Mouse (Mus musculus) kidney, embryonic 15.5 days (tissue): ENCODE data around the gene Ccdc182. TPM values are rescaled to one million over a fixed set of nuclear protein-coding genes. Genes with fewer than 3 reads are reported as not detected.

Experiments used
- ATAC-seq: fragments of 200-750 bp; cut with Nextera tagmentation; replicated peaks from 2 replicates; pipeline ENCODE4 v1.8.0; 2017; ENCODE audit warnings: moderate TSS enrichment; ENCODE audit not compliant: low FRiP score
- H3K27ac ChIP-seq: fragments of 300-500 bp; sonication (generic); 2 replicates; pipeline ENCODE4 v1.5.1; 2015; ENCODE audit warnings: mild to moderate bottlenecking, inconsistent platforms
- H3K27me3 ChIP-seq: fragments of 300-500 bp; sonication (generic); 2 replicates; pipeline ENCODE4 v1.6.1; 2015; ENCODE audit warnings: inconsistent platforms
- H3K36me3 ChIP-seq: fragments of 300-500 bp; sonication (generic); 2 replicates; pipeline ENCODE4 v1.6.1; 2015; ENCODE audit warnings: inconsistent platforms
- H3K4me1 ChIP-seq: fragments of 300-500 bp; sonication (generic); 2 replicates; pipeline ENCODE4 v1.6.1; 2015; ENCODE audit warnings: inconsistent platforms
- H3K4me2 ChIP-seq: fragments of 300-500 bp; sonication (generic); 2 replicates; pipeline ENCODE4 v1.6.1; 2015; ENCODE audit warnings: moderate library complexity, mild to moderate bottlenecking, inconsistent platforms
- H3K4me3 ChIP-seq: fragments of 300-500 bp; sonication (generic); replicated peaks from 2 replicates; pipeline ENCODE4 v1.5.1; 2015; ENCODE audit warnings: mild to moderate bottlenecking, inconsistent platforms
- H3K9ac ChIP-seq: fragments of 300-500 bp; sonication (generic); 2 replicates; pipeline ENCODE4 v1.6.1; 2015; ENCODE audit warnings: mild to moderate bottlenecking, inconsistent platforms
- H3K9me3 ChIP-seq: fragments of 300-500 bp; sonication (generic); replicated peaks from 2 replicates; pipeline ENCODE4 v1.6.1; 2016; ENCODE audit warnings: inconsistent platforms
- WGBS: fragments of 180-500 bp; shearing (Covaris S2); methylation state at CpG from one replicate; pipeline ENCODE4 v1.1.7; 2015; ENCODE audit warnings: mixed read lengths; 5-methylcytosine and 5-hydroxymethylcytosine counted together
- polyA plus RNA-seq: library from polyadenylated mRNA; unstranded; fragments of >200 nt; fragmentation: Nextera tagmentation; extraction: Ambion mirVana; gene quantifications from 2 replicates; pipeline ENCODE4 v1.2.1, GENCODE M21; 2015

Ccdc182 gene
- polyA plus RNA-seq, 1 experiment from 2014 or later = 3.1 TPM

DNA sequence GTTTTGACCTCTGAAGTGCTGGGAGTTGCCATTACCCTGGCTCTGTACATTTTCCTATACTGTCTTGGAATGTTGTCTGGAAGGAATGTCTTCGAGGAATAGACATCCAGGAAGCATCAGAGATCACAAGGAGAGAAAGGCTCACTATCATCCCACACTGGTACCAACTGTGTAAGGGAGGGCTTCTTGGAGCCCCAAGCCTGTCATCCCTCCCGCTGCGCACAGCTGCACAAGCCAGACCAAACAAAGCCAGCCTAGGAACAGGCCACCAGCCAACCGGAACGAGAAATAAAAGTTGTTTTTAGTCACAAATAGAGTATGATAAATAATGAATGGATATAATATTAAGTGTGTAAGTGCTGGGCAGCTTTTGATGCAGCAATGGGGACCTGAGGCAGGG is 29.0 kb upstream of the Ccdc182 start:
- Histone ChIP-seq H3K4me2 (no peak overlapping the region), H3K36me3 (no peaks in the 10 kb centered on the region), H3K9me3 (no peaks in the 10 kb centered on the region; the same call in 1 of the 2 replicates), H3K4me3 (no peak overlapping the region), H3K4me1 (peaks cover 23% of the 10 kb centered on the region), H3K27ac (peak overlapping the region; percentile 46; the same call in 1 of the 2 replicates), H3K27me3 (0 out of 2 replicates have a peak, but pooled peaks cover 6% of the 10 kb centered on the region), H3K9ac (no peak overlapping the region)
- ATAC-seq = peak; percentile 66; the same call in 1 of the 2 replicates
- 54% methylated on average over 5 of the region's 5 CpGs for WGBS

DNA sequence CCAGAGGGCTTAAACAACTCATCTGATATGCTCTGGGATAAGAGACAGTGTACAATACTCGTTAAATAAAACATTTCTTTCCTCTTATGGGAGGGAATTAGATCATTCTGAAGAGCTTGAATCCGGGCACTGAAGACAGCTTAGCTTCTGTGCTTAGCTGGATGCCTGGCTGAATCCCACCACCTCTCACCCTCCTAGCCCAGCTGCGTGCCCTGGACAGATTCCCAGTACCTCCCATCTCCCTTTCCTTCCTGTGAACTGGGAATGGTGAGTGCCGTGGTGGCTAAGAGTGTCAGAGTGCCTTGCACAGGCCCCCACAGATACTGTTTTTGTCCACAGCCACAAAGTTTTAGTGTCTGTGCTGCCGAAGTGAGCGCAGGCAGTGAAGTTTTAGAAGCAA is 27.5 kb upstream of the Ccdc182 start:
- Histone ChIP-seq H3K9me3 (no peaks in the 10 kb centered on the region), H3K27ac (no peak overlapping the region)

DNA sequence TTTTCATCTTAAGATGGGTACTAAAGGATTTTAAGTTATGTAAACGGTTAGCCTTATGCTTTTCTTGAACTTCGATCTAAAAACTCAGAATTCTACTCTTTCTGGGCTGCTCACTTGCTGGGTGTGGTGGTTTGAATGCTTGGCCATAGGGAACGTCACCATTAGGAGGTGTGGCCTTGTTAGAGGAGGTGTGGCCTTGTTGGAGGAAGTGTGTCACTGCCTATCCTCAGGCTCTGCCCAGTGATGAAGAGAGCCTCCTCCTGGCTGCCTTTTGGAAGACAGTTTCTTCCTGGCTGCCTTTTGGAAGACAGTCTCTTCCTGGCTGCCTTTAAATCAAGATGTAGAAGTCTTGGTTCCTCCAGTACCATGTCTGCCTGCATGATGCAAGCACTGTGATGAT is 22.0 kb upstream of the Ccdc182 start:
- no peak for ATAC-seq
- no peak overlapping the region for H3K27ac ChIP-seq
- no peaks in the 10 kb centered on the region for H3K9me3 ChIP-seq
- H3K36me3 ChIP-seq = no peaks in the 10 kb centered on the region
- H3K4me3 ChIP-seq = no peak overlapping the region
- H3K4me2 ChIP-seq = no peak overlapping the region
- H3K27me3 ChIP-seq = peaks cover 11% of the 10 kb centered on the region
- WGBS = 69% methylated on average over 3 of the region's 3 CpGs
- no peak overlapping the region for H3K9ac ChIP-seq
- peaks cover 38% of the 10 kb centered on the region for H3K4me1 ChIP-seq

More for the DNA sequence above, 27.5 kb upstream of the Ccdc182 start:
- no peak overlapping the region for H3K4me3 ChIP-seq
- no peak overlapping the region for H3K4me2 ChIP-seq
- no peak overlapping the region for H3K9ac ChIP-seq
- no peak for ATAC-seq
- peaks cover 23% of the 10 kb centered on the region for H3K4me1 ChIP-seq
- 61% methylated on average over 6 of the region's 6 CpGs for WGBS
- 0 out of 2 replicates have a peak, but pooled peaks cover 6% of the 10 kb centered on the region for H3K27me3 ChIP-seq
- H3K36me3 ChIP-seq = no peaks in the 10 kb centered on the region

DNA sequence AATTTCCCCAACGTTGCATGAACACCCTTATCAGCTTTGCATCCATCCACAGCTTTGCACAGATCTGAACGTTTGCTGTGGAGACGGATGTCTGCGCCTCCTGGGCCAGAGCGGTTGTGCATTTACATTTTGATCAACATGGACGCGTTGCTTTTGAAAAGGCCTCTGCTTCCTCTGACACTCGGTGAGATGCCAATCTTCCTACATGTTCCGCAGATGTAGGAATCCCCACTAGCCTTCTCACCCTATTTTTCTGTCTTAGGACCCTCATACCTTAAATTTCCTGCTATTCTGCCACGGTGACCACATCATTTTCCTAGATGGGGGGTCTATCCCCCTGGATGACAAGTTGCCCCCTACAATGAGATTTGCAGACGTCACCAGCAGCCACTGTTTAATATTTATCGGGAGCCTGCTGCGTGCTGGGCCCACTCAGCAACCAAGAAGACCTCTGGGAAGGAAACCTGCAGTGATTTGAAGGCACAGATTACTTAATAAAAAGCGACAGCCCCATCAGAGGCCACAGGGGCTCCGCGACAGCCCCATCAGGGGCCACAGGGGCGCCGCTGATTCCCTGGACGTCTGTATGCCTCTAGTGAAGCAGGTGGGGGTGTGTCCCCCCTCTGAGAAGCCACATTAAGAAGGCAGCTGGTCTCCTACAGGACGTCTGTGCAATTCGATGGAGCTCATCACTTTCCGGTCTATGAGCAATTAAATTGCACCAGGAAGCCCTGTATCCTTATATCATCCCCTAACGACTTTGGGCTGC is 19.6 kb upstream of the Ccdc182 start:
- Histone ChIP-seq H3K27me3 (peaks cover 11% of the 10 kb centered on the region), H3K36me3 (no peaks in the 10 kb centered on the region), H3K9me3 (no peaks in the 10 kb centered on the region), H3K4me1 (peaks cover 34% of the 10 kb centered on the region), H3K4me3 (no peak overlapping the region), H3K4me2 (peak overlapping the region; percentile 22), H3K27ac (no peak overlapping the region), H3K9ac (no peak overlapping the region)
- 52% methylated on average over 23 of the region's 23 CpGs for WGBS
- no peak for ATAC-seq

DNA sequence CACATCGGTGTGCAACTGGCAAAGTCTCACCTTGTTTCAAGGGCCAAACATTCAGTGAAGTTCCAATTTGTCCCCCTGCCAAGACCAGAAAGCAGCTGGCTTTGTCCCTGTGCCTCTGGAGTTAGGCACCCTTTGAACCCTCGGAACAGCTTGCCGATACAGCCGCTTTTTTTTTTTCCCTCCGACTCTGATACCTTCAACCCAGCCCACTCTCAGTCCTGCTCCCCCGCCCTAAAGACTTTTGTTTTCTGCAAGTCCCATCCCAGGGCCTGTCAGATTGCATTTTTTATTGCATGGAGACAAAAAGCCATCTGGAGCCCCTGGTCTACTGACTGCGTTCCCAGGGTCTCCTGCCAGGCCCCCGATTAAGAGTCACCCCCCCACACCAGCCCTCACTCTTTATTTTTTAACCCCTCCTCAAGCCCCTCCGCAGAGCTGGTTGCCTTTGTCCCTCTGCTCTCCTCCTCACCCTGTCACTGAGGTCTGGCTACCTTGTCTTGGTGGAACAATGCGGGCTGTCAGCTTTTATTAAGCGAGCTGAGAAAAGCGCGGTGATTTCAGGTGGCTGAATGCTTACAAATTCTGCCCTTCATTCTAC is 18.9 kb upstream of the Ccdc182 start:
- no peak overlapping the region for H3K4me3 ChIP-seq
- ATAC-seq = 0 out of 2 replicates have a peak, but pooled peaks have one; percentile 29
- peak overlapping the region; percentile 22 for H3K4me2 ChIP-seq
- 0 out of 2 replicates have a peak overlapping the region, but pooled peaks have one; percentile 16 for H3K9ac ChIP-seq
- H3K27me3 ChIP-seq = peaks cover 11% of the 10 kb centered on the region
- H3K4me1 ChIP-seq = peaks cover 41% of the 10 kb centered on the region
- no peaks in the 10 kb centered on the region for H3K36me3 ChIP-seq
- WGBS = 11% methylated on average over 13 of the region's 13 CpGs
- H3K27ac ChIP-seq = 0 out of 2 replicates have a peak overlapping the region, but pooled peaks have one; percentile 45
- H3K9me3 ChIP-seq = no peaks in the 10 kb centered on the region

DNA sequence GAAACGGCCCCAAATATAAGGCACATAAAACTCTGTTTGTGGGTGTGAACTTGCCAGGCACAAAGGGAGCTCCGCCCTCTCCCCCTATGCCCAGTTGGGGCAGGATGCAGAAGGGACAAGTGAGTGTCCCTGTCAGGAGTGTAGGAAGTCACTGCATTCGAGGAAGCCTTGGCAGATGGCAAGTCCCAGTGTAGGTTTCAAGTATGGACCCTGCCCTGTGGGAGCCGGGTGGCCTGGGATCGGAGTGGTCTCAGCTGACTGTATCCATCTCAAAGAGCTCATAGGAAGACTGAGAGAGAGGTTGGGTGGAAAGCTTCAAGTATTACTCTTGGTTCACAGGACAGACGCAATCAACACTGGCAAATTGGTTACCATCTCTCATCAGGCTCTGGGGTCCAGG is 17.9 kb upstream of the Ccdc182 start:
- Histone ChIP-seq H3K9ac (no peak overlapping the region), H3K4me1 (peaks cover 48% of the 10 kb centered on the region), H3K9me3 (no peaks in the 10 kb centered on the region), H3K4me2 (no peak overlapping the region), H3K36me3 (no peaks in the 10 kb centered on the region), H3K4me3 (no peak overlapping the region), H3K27ac (no peak overlapping the region), H3K27me3 (peaks cover 11% of the 10 kb centered on the region)
- WGBS = 65% methylated on average over 6 of the region's 6 CpGs
- ATAC-seq = no peak

DNA sequence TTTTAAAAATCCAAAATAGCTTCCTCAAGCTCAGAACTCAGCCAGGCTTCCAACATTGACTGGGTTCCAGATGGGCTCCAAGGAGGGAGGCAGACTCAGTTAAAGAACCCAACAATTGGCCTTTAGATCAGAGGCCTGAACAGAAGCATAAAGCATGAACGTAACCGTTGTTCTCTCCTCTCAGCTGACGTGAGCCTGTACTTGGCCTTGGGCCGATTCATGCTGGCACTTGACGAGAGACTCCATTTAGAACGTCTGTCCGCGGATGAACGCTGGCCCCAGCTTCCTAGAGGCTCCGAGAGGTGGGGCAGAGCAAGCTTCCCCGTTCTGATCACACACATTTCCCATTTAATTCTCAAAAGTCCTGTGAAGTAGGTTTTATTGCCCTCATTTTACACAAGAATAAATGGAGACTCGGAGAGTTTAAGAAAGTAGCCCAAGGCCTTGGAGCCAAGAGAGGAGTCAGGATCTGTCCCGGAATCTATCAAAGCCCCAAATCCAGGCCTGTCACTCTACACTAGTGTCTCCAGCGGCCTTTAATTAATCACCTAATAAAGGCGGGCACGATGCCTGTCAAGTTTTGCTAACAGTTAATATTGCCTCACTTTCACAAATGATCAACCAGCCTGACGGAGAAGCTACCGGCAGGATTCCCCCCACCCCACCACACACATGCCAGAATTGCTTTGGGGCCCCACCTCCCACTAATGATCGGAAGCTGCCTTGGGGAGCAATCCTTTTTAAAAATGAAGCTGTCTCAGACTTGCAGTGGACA is 17.1 kb upstream of the Ccdc182 start:
- ATAC-seq = no peak
- WGBS = 44% methylated on average over 19 of the region's 19 CpGs
- Histone ChIP-seq H3K9me3 (no peaks in the 10 kb centered on the region), H3K36me3 (no peaks in the 10 kb centered on the region), H3K27ac (no peak overlapping the region), H3K4me2 (no peak overlapping the region; the same call in 1 of the 2 replicates), H3K9ac (no peak overlapping the region), H3K4me3 (no peak overlapping the region), H3K4me1 (peaks cover 48% of the 10 kb centered on the region), H3K27me3 (peaks cover 11% of the 10 kb centered on the region)

DNA sequence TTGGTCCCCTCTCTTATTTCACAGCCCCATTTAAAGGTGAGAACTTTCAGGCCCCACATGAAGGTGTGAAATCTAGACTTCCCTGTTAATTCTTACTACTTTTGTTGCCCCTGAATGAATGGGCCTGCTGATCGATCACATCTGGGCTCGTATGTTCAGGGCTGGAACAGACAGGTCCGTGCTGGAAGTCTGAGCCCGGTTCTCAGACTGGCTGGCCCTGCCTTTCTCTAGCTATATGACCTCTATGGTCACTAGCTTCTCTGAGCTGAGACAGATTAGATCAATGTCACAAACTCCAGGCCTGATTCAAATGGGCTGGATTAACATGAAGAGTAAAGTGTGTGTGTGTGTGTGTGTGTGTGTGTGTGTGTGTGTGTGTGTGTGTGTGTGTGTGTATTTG is 14.9 kb upstream of the Ccdc182 start:
- H3K4me2 ChIP-seq = no peak overlapping the region
- H3K9me3 ChIP-seq = no peaks in the 10 kb centered on the region; the same call in 1 of the 2 replicates
- WGBS = 39% methylated on average over 4 of the region's 4 CpGs
- no peak overlapping the region for H3K9ac ChIP-seq
- H3K27me3 ChIP-seq = peaks cover 9% of the 10 kb centered on the region
- H3K36me3 ChIP-seq = no peaks in the 10 kb centered on the region
- no peak overlapping the region for H3K27ac ChIP-seq
- no peak for ATAC-seq
- no peak overlapping the region for H3K4me3 ChIP-seq
- H3K4me1 ChIP-seq = peaks cover 48% of the 10 kb centered on the region

DNA sequence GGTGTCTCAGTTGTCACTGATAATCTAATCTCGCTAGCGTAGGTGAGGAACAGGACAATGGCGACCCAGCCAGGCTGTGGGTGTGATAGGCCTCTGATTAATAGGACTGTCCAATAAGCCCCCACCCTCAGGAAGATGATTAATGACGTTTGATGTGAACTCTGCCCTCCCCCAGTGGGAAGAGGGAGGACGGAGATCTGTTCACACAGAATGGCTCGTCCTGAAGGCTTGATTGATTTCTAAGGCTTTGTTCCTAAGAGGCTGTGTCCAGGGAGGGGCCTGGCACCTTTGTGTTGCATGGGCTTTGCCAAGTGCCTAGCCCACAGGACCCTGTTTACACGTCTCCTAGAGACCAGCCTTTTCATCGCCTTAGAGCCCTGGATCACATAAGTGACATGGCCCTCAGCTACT is 13.4 kb upstream of the Ccdc182 start:
- H3K4me2 ChIP-seq = no peak overlapping the region

DNA sequence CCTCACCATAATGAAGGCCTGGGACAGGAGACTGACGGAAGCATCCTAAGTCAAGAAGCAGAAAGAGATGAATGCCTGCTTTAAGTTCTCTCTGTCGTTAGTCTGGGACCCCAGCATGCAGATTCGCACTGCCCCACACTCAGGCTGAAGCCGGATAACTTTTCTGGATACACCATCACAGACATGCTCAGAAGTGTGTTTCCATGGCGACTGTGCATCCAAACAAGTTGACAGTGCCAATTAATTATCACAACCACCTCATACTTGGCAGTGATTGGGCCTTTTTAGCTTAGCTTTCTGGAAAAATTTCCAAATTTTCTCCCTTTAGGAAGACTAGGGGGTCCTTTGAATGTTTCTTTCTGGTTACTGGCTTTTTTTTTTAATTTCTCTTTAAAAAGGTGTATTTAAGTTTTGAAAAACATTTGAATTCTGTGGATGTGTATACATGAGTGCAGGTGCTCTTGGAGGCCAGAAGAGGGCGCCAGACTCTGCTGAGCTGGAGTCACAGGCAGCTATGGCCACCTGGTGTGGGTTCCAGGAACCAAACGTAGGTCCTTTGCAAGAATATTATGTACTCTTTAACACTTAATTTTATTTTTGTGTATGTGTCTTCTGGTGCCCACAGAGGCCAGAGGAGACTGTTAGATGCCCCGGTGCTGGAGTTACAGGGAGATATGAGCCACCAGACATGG is 12.3 kb upstream of the Ccdc182 start:
- WGBS = 82% methylated on average over 8 of the region's 8 CpGs
- H3K27ac ChIP-seq = no peak overlapping the region
- H3K36me3 ChIP-seq = no peaks in the 10 kb centered on the region
- H3K27me3 ChIP-seq = no peaks in the 10 kb centered on the region
- no peak overlapping the region for H3K9ac ChIP-seq
- H3K9me3 ChIP-seq = no peaks in the 10 kb centered on the region; the same call in 1 of the 2 replicates
- H3K4me3 ChIP-seq = no peak overlapping the region
- no peak for ATAC-seq
- H3K4me2 ChIP-seq = no peak overlapping the region
- peaks cover 30% of the 10 kb centered on the region for H3K4me1 ChIP-seq

More for the DNA sequence above, 13.4 kb upstream of the Ccdc182 start:
- peaks cover 34% of the 10 kb centered on the region for H3K4me1 ChIP-seq
- 28% methylated on average over 8 of the region's 8 CpGs for WGBS
- peak; percentile 41; the same call in 1 of the 2 replicates for ATAC-seq
- no peak overlapping the region for H3K4me3 ChIP-seq
- H3K36me3 ChIP-seq = no peaks in the 10 kb centered on the region
- peaks cover 3% of the 10 kb centered on the region; the same call in 1 of the 2 replicates for H3K27me3 ChIP-seq
- no peaks in the 10 kb centered on the region; the same call in 1 of the 2 replicates for H3K9me3 ChIP-seq
- H3K9ac ChIP-seq = no peak overlapping the region
- no peak overlapping the region for H3K27ac ChIP-seq

DNA sequence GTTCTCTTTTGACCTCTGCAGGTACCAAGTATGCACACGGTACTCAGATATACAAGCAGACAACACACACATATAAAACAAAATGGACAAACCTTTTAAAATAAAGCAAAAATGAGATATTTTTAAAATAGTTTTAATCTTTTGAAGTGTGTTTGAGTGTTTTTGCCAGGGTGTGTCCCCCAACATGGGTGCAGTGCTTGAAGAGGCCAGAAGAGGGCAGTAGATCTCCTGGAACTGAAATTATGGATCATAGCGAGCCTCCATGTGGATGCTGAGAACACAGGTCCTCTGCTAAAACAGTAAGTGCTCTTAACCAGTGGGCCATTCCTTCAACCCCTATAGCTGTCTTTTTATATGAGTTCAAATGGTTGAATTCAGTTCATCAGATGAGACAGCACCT is 11.3 kb upstream of the Ccdc182 start:
- 96% methylated on average over 2 of the region's 2 CpGs for WGBS
- H3K27ac ChIP-seq = no peak overlapping the region
- H3K4me1 ChIP-seq = peaks cover 22% of the 10 kb centered on the region
- no peak overlapping the region for H3K4me3 ChIP-seq
- no peaks in the 10 kb centered on the region for H3K27me3 ChIP-seq
- H3K9ac ChIP-seq = no peak overlapping the region
- H3K36me3 ChIP-seq = no peaks in the 10 kb centered on the region
- ATAC-seq = no peak
- H3K4me2 ChIP-seq = no peak overlapping the region
- H3K9me3 ChIP-seq = no peaks in the 10 kb centered on the region; the same call in 1 of the 2 replicates
